Mouse (Mus musculus): ENCODE measurements around the gene Gm27027. TPM values are rescaled to one million over a fixed set of nuclear protein-coding genes. Genes with fewer than 3 reads are reported as not detected.

Gm27027 gene
- polyA plus RNA-seq, 1 experiment from 2014 or later, result not detected

- Histone ChIP-seq H3K36me3 (ENCODE audit: control insufficient read depth, insufficient read depth, low read length) (no peaks in the 10 kb centered on the region), H3K9ac (ENCODE audit: low read length) (no peak overlapping the region), H3K4me1 (replicated peaks; ENCODE audit: control insufficient read depth, insufficient read depth, low read length) (no peaks in the 10 kb centered on the region), H3K27ac (ENCODE audit: low read depth) (no peak overlapping the region), H3K4me2 (ENCODE audit: low read length) (no peak overlapping the region), H3K9me3 (ENCODE audit: control insufficient read depth, low read length) (no peaks in the 10 kb centered on the region), H3K4me3 (ENCODE audit: low read depth, low read length) (no peak overlapping the region), H3K27me3 (replicated peaks; ENCODE audit: control insufficient read depth, insufficient read depth, low read length) (no peaks in the 10 kb centered on the region)
- 63% methylated on average over 7 of the region's 7 CpGs for WGBS
- DNase-seq (ENCODE audit: low spot score) (no peak), ATAC-seq (replicated peaks; ENCODE audit: low FRiP score, low TSS enrichment, low read depth) (no peak)
Measured at GRCm38 (mm10) chr2:93964494-93965160, 31.5 kb downstream of the Gm27027 start.

DNA sequence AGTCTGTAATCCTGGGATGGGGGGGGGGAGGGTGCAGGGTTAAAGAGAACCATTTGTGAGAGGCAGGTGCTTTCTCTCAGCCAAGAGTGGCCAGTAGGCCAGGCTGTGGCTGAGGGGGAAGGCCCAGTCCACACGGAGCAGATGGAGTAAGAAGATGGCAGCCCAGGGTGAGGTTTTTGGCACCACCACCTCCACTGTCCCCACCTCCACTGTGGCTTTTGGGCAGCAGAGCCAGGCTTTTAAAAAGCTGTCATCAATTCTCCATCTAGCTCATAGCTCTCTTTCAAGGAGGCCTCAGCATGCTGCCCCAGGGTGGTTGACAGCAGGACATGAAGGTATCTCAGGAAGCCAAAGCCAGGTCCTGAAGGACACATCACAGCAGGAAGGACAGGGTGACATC is 32.4 kb downstream of the Gm27027 start:
- no peak overlapping the region for H3K4me2 ChIP-seq (ENCODE audit: low read length)
- no peak for ATAC-seq (replicated peaks; ENCODE audit: low FRiP score, low TSS enrichment, low read depth)
- H3K9me3 ChIP-seq (ENCODE audit: control insufficient read depth, low read length), result no peaks in the 10 kb centered on the region
- no peak for DNase-seq (ENCODE audit: low spot score)
- 71% methylated on average over 1 of the region's 1 CpGs for WGBS
- H3K27ac ChIP-seq (ENCODE audit: low read depth), result no peak overlapping the region
- no peaks in the 10 kb centered on the region for H3K4me1 ChIP-seq (replicated peaks; ENCODE audit: control insufficient read depth, insufficient read depth, low read length)
- no peaks in the 10 kb centered on the region for H3K36me3 ChIP-seq (ENCODE audit: control insufficient read depth, insufficient read depth, low read length)
- H3K9ac ChIP-seq (ENCODE audit: low read length), result no peak overlapping the region
- no peaks in the 10 kb centered on the region; the same call in 1 of the 2 replicates for H3K27me3 ChIP-seq (replicated peaks; ENCODE audit: control insufficient read depth, insufficient read depth, low read length)
- no peak overlapping the region for H3K4me3 ChIP-seq (ENCODE audit: low read depth, low read length)

- Histone ChIP-seq H3K9me3 (ENCODE audit: control insufficient read depth, low read length) (no peaks in the 10 kb centered on the region), H3K36me3 (ENCODE audit: control insufficient read depth, insufficient read depth, low read length) (no peaks in the 10 kb centered on the region), H3K9ac (ENCODE audit: low read length) (no peak overlapping the region), H3K4me3 (ENCODE audit: low read depth, low read length) (no peak overlapping the region), H3K4me2 (ENCODE audit: low read length) (no peak overlapping the region), H3K4me1 (replicated peaks; ENCODE audit: control insufficient read depth, insufficient read depth, low read length) (0 out of 2 replicates have a peak, but pooled peaks cover under 1% of the 10 kb centered on the region), H3K27me3 (replicated peaks; ENCODE audit: control insufficient read depth, insufficient read depth, low read length) (peaks cover 18% of the 10 kb centered on the region), H3K27ac (ENCODE audit: low read depth) (no peak overlapping the region)
- WGBS, result 71% methylated on average over 8 of the region's 8 CpGs
- DNase-seq (ENCODE audit: low spot score), result no peak
- no peak for ATAC-seq (replicated peaks; ENCODE audit: low FRiP score, low TSS enrichment, low read depth)
Measured at GRCm38 (mm10) chr2:93961716-93962115, 34.4 kb downstream of the Gm27027 start.

DNA sequence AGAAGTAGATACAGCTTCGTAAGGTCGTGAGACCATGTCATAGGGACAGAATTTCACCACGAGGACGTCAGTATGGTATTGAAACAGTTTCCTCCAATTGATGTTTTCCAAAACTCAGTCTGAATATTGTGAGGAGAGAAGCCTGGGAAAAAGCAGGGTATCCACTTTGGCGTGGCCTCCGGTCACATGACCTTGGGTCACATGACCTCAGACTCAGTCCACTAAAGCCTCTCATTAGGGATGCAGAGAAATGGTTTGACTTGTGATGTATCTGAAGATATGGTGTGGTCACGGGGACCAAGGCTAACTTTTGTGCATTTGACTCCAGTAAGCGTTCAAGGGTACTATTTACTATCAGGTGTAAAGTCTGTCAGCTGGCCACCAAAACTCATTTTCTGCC is 36.8 kb downstream of the Gm27027 start:
- Histone ChIP-seq H3K9me3 (ENCODE audit: control insufficient read depth, low read length) (no peaks in the 10 kb centered on the region), H3K36me3 (ENCODE audit: control insufficient read depth, insufficient read depth, low read length) (no peaks in the 10 kb centered on the region), H3K27me3 (replicated peaks; ENCODE audit: control insufficient read depth, insufficient read depth, low read length) (peaks cover 33% of the 10 kb centered on the region), H3K27ac (ENCODE audit: low read depth) (no peak overlapping the region), H3K9ac (ENCODE audit: low read length) (no peak overlapping the region), H3K4me1 (replicated peaks; ENCODE audit: control insufficient read depth, insufficient read depth, low read length) (0 out of 2 replicates have a peak, but pooled peaks cover 3% of the 10 kb centered on the region), H3K4me2 (ENCODE audit: low read length) (no peak overlapping the region), H3K4me3 (ENCODE audit: low read depth, low read length) (no peak overlapping the region)
- DNase-seq (ENCODE audit: low spot score), result no peak
- ATAC-seq (replicated peaks; ENCODE audit: low FRiP score, low TSS enrichment, low read depth), result no peak
- 79% methylated on average over 8 of the region's 8 CpGs for WGBS

GRCm38 (mm10) chr2:93958216-93958615 is 37.9 kb downstream of the Gm27027 start:
- DNase-seq (ENCODE audit: low spot score) (no peak), ATAC-seq (replicated peaks; ENCODE audit: low FRiP score, low TSS enrichment, low read depth) (no peak)
- H3K4me2 ChIP-seq (ENCODE audit: low read length), result no peak overlapping the region
- H3K27me3 ChIP-seq (replicated peaks; ENCODE audit: control insufficient read depth, insufficient read depth, low read length), result peaks cover 42% of the 10 kb centered on the region
- H3K9ac ChIP-seq (ENCODE audit: low read length), result no peak overlapping the region
- 0 out of 2 replicates have a peak, but pooled peaks cover 3% of the 10 kb centered on the region for H3K4me1 ChIP-seq (replicated peaks; ENCODE audit: control insufficient read depth, insufficient read depth, low read length)
- no peak overlapping the region for H3K4me3 ChIP-seq (ENCODE audit: low read depth, low read length)
- H3K27ac ChIP-seq (ENCODE audit: low read depth), result no peak overlapping the region
- H3K9me3 ChIP-seq (ENCODE audit: control insufficient read depth, low read length), result no peaks in the 10 kb centered on the region
- 71% methylated on average over 3 of the region's 3 CpGs for WGBS
- no peaks in the 10 kb centered on the region for H3K36me3 ChIP-seq (ENCODE audit: control insufficient read depth, insufficient read depth, low read length)

- WGBS, result 59% methylated on average over 8 of the region's 8 CpGs
- H3K27me3 ChIP-seq (replicated peaks; ENCODE audit: control insufficient read depth, insufficient read depth, low read length), result peaks cover 42% of the 10 kb centered on the region
- ATAC-seq (replicated peaks; ENCODE audit: low FRiP score, low TSS enrichment, low read depth), result no peak
- no peaks in the 10 kb centered on the region for H3K36me3 ChIP-seq (ENCODE audit: control insufficient read depth, insufficient read depth, low read length)
- no peak overlapping the region for H3K9ac ChIP-seq (ENCODE audit: low read length)
- H3K4me3 ChIP-seq (ENCODE audit: low read depth, low read length), result no peak overlapping the region
- H3K4me1 ChIP-seq (replicated peaks; ENCODE audit: control insufficient read depth, insufficient read depth, low read length), result 0 out of 2 replicates have a peak, but pooled peaks cover 3% of the 10 kb centered on the region
- H3K27ac ChIP-seq (ENCODE audit: low read depth), result no peak overlapping the region
- DNase-seq (ENCODE audit: low spot score), result no peak
- no peak overlapping the region for H3K4me2 ChIP-seq (ENCODE audit: low read length)
- no peaks in the 10 kb centered on the region for H3K9me3 ChIP-seq (ENCODE audit: control insufficient read depth, low read length)
Measured at GRCm38 (mm10) chr2:93957785-93958175, 38.4 kb downstream of the Gm27027 start.

DNA sequence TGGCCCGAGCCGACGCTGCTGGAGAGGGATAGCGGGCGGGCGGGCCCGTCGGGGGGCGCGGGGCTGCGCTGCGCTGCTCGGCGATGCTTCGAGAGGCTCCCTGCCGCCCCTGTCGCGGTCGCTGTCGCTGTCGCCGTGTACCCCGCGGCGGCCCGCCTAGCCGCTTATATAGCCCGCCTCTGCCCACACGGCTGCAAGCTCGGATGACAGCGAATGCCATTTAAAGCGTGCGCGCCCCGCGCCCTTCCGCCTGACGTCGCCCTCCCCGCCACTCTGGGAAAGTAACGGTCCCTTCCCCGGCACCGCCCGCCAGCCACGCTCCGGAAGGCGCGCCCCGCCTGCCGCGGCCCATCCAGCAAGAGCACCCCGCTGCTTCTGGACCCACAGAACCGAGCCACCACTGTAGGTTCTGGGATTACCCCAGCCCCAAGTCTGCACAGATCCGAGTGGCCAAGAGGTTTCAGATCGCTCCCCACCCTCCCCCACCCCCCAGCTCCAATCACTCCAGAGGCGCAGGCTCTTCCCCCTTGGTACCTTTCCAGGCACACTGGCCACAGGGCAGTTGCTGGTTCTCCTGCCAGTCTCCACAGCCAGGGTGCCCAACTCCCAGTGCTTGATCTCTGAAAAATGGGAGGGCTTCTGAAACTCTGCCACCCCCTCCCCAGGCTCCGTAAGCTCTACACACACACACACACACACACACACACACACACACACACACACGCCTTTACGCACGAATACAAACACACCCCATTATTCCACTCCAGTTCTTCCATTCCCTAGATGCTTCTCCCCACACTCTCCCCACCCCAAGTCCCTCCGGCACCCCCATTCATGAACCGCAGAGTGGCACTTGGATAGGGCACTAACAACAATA is 39.0 kb downstream of the Gm27027 start, which contains the start of gene Gm13889:
TSS of gene Gm13889 (minus strand) at position 294 of the 877 bp plus-strand sequence.
- Histone ChIP-seq H3K4me3 (ENCODE audit: low read depth, low read length) (peak within 1 kb of the TSS; percentile 53), H3K36me3 (ENCODE audit: control insufficient read depth, insufficient read depth, low read length) (no peaks in the 10 kb centered on the region), H3K4me2 (ENCODE audit: low read length) (peak within 1 kb of the TSS; percentile 79), H3K27me3 (replicated peaks; ENCODE audit: control insufficient read depth, insufficient read depth, low read length) (peaks cover 42% of the 10 kb centered on the region), H3K4me1 (replicated peaks; ENCODE audit: control insufficient read depth, insufficient read depth, low read length) (0 out of 2 replicates have a peak, but pooled peaks cover 3% of the 10 kb centered on the region), H3K9me3 (ENCODE audit: control insufficient read depth, low read length) (no peaks in the 10 kb centered on the region), H3K9ac (ENCODE audit: low read length) (peak within 1 kb of the TSS; percentile 69), H3K27ac (ENCODE audit: low read depth) (peak within 1 kb of the TSS; percentile 70)
- 5% methylated on average over 59 of the region's 62 CpGs for WGBS
- DNase-seq (ENCODE audit: low spot score), result peak; percentile 77
- peak; percentile 30; the same call in 1 of the 2 replicates for ATAC-seq (replicated peaks; ENCODE audit: low FRiP score, low TSS enrichment, low read depth)

DNA sequence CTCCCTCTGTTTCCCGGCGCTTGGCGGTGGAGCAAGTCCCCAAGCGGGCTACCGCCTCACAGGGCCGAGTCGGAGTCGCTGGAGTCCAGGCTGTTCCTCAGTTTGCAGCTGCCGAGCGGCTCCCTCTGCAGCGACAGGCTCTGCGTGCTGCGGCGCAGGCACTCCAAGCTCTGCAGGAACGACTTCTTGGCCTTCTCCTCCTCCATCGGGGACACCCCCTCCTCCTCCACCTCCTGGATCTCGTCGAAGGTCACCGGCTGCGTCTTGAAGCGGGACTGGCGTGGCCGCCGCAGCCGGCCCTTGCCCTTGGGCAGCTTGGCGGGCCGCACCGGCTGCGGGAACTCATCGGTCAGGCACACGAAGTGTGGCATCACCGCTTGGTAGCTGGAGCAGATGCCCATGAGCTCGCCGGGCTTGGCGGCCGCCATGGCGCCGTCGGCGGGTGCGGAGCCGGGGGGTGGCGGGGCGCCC is 39.8 kb downstream of the Gm27027 start:
- peak overlapping the region; percentile 69 for H3K9ac ChIP-seq (ENCODE audit: low read length)
- H3K4me3 ChIP-seq (ENCODE audit: low read depth, low read length), result peak overlapping the region; percentile 53
- H3K9me3 ChIP-seq (ENCODE audit: control insufficient read depth, low read length), result no peaks in the 10 kb centered on the region
- DNase-seq (ENCODE audit: low spot score), result peak; percentile 87
- peak overlapping the region; percentile 79 for H3K4me2 ChIP-seq (ENCODE audit: low read length)
- under 1% methylated on average over 44 of the region's 44 CpGs for WGBS
- peaks cover 42% of the 10 kb centered on the region for H3K27me3 ChIP-seq (replicated peaks; ENCODE audit: control insufficient read depth, insufficient read depth, low read length)
- peak; percentile 44 for ATAC-seq (replicated peaks; ENCODE audit: low FRiP score, low TSS enrichment, low read depth)
- H3K4me1 ChIP-seq (replicated peaks; ENCODE audit: control insufficient read depth, insufficient read depth, low read length), result 0 out of 2 replicates have a peak, but pooled peaks cover 3% of the 10 kb centered on the region
- no peaks in the 10 kb centered on the region for H3K36me3 ChIP-seq (ENCODE audit: control insufficient read depth, insufficient read depth, low read length)
- H3K27ac ChIP-seq (ENCODE audit: low read depth), result peak overlapping the region; percentile 70

All from intestine, embryonic 14.5 days (tissue).